Mouse (Mus musculus) erythroblast, embryonic 14.5 days (primary cell): ENCODE results near the gene Hoxb3.

Experiments used
- GATA1 ChIP-seq: IDR thresholded peaks from 2 replicates; pipeline ENCODE4 v1.6.1; 2012; ENCODE audit warnings: low read length, inconsistent platforms, mixed read lengths
- TAL1 ChIP-seq: IDR thresholded peaks from 3 replicates; pipeline ENCODE4 v1.6.1; 2012; ENCODE audit warnings: low read length, inconsistent platforms, mixed read lengths

DNA sequence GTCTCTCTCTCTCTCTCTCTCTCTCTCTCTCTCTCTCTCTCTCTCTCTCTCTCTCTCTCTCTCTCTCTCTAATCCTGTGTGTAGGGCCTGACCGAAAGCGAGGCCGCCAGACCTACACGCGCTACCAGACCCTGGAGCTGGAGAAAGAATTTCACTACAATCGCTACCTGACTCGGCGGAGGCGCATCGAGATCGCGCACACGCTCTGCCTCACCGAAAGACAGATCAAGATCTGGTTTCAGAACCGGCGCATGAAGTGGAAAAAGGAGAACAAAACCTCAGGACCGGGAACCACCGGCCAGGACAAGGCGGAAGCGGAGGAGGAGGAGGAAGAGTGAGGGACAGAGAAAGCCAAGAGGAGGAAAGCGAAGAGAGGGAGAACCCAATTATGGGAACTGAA lies 33.8 kb upstream of the Hoxb3 start:
- TF ChIP-seq TAL1: no peak
- TF ChIP-seq GATA1: no peak
